Mouse (Mus musculus) CH12.LX (cell line): ENCODE measurements around the gene Dnajb13. TPM values are rescaled to one million over a fixed set of nuclear protein-coding genes. Genes with fewer than 3 reads are reported as not detected.

Experiments used
- DNase-seq: peaks from one replicate; pipeline ENCODE4 v3.0.0-alpha.2; 2013; ENCODE audit errors: extremely low read depth
- H3K27ac ChIP-seq: 2 replicates; pipeline ENCODE4 v1.5.1; 2012; ENCODE audit warnings: low read depth, mild to moderate bottlenecking, control low read depth, moderate library complexity; ENCODE audit not compliant: insufficient read depth
- H3K27me3 ChIP-seq: replicated peaks from 2 replicates; pipeline ENCODE3; 2012; ENCODE audit warnings: inconsistent platforms
- H3K36me3 ChIP-seq, 2 experiments: replicated peaks in 1 of 2; 2 replicates each; pipeline versions ENCODE3 to v1.6.1; 2012; ENCODE audit warnings: inconsistent platforms in 1 of 2, low read length in 1 of 2, mild to moderate bottlenecking in 1 of 2, mixed read lengths in 1 of 2, moderate library complexity in 1 of 2; ENCODE audit not compliant: control insufficient read depth in 1 of 2, insufficient read depth in 1 of 2
- H3K4me1 ChIP-seq, 2 experiments: 2 replicates each; pipeline ENCODE4 v1.6.1; 2012; ENCODE audit warnings: inconsistent platforms in 1 of 2, moderate library complexity in 1 of 2; ENCODE audit not compliant: insufficient read depth in 2 of 2, control insufficient read depth in 1 of 2
- H3K4me2 ChIP-seq: 2 replicates; pipeline ENCODE4 v1.6.1; 2012; ENCODE audit warnings: low read depth, mild to moderate bottlenecking, control low read depth; ENCODE audit not compliant: poor library complexity, insufficient read depth, severe bottlenecking
- H3K4me3 ChIP-seq, 3 experiments: fragments of 150-350 bp in 1 of 3; sonication (generic) in 1 of 3; replicated peaks in 1 of 3; 2 replicates each; pipeline versions ENCODE3 to v1.5.1; 2011 to 2012; ENCODE audit warnings: low read depth in 2 of 3, low read length in 2 of 3, mild to moderate bottlenecking in 2 of 3, moderate library complexity in 2 of 3, control low read depth in 1 of 3, improper control_type of control experiment in 1 of 3, inconsistent platforms in 1 of 3, mixed read lengths in 1 of 3; ENCODE audit not compliant: poor library complexity in 1 of 3
- H3K79me2 ChIP-seq: replicated peaks from 2 replicates; pipeline ENCODE4 v1.6.1; 2012; ENCODE audit warnings: mild to moderate bottlenecking, moderate library complexity; ENCODE audit not compliant: control insufficient read depth, poor library complexity, insufficient read depth, severe bottlenecking; ENCODE audit errors: extremely low read depth
- H3K9ac ChIP-seq: 2 replicates; pipeline ENCODE4 v1.6.1; 2012; ENCODE audit warnings: low read depth, mild to moderate bottlenecking, control low read depth, moderate library complexity; ENCODE audit not compliant: insufficient read depth
- H3K9me3 ChIP-seq: replicated peaks from 2 replicates; pipeline ENCODE3; 2012; ENCODE audit warnings: low read length, inconsistent platforms, mixed read lengths
- CHD1 ChIP-seq: IDR thresholded peaks from 2 replicates; pipeline ENCODE4 v1.6.1; 2012; ENCODE audit warnings: low read depth, low read length, improper control_type of control experiment, inconsistent platforms
- CHD2 ChIP-seq: IDR thresholded peaks from 2 replicates; pipeline ENCODE4 v1.6.1; 2011; ENCODE audit warnings: low read length, improper control_type of control experiment
- ELF1 ChIP-seq: IDR thresholded peaks from 2 replicates; pipeline ENCODE4 v1.6.1; 2014; ENCODE audit warnings: low read depth, mild to moderate bottlenecking, inconsistent platforms, low read length, improper control_type of control experiment
- EP300 ChIP-seq: IDR thresholded peaks from 2 replicates; pipeline ENCODE4 v1.6.1; 2011; ENCODE audit warnings: low read length, improper control_type of control experiment
- IRF4 ChIP-seq: IDR thresholded peaks from 2 replicates; pipeline ENCODE4 v1.6.1; 2014; ENCODE audit warnings: low read depth, mild to moderate bottlenecking, inconsistent platforms, low read length, improper control_type of control experiment
- MEF2A ChIP-seq: IDR thresholded peaks from 2 replicates; pipeline ENCODE4 v1.6.1; 2014; ENCODE audit warnings: low read depth, mild to moderate bottlenecking, inconsistent platforms, low read length, improper control_type of control experiment, borderline replicate concordance
- NRF1 ChIP-seq: IDR thresholded peaks from 2 replicates; pipeline ENCODE4 v1.6.1; 2014; ENCODE audit warnings: low read depth, mild to moderate bottlenecking, inconsistent platforms, low read length, improper control_type of control experiment, moderate library complexity
- RAD21 ChIP-seq: IDR thresholded peaks from 2 replicates; pipeline ENCODE4 v1.6.1; 2011; ENCODE audit warnings: low read depth, mild to moderate bottlenecking, low read length, improper control_type of control experiment, moderate library complexity
- SIN3A ChIP-seq: IDR thresholded peaks from 2 replicates; pipeline ENCODE4 v1.6.1; 2012; ENCODE audit warnings: low read length, improper control_type of control experiment, inconsistent platforms
- TCF12 ChIP-seq: IDR thresholded peaks from 2 replicates; pipeline ENCODE4 v1.6.1; 2014; ENCODE audit warnings: low read depth, mild to moderate bottlenecking, inconsistent platforms, low read length, improper control_type of control experiment
- ZNF384 ChIP-seq: IDR thresholded peaks from 2 replicates; pipeline ENCODE4 v1.6.1; 2012; ENCODE audit warnings: low read depth, low read length, improper control_type of control experiment, inconsistent platforms
- dilution Hi-C: fragments of 300-500 bp; cut with MboI; formaldehyde crosslinking; loops from 2 replicates; pipeline ENCODE4 v1.14.3; 2020; ENCODE audit warnings: low sequenced_read_pairs; ENCODE audit not compliant: extremely low pct_unique_long_range_greater_than_20kb, extremely low pct_ligation_motif_present
- in situ Hi-C: fragments of 300-500 bp; cut with MboI; formaldehyde crosslinking; loops from 3 replicates; pipeline ENCODE4 v1.14.3; 2019; ENCODE audit warnings: low sequenced_read_pairs, low pct_ligation_motif_present, low pct_unique_long_range_greater_than_20kb, mixed read lengths
- polyA plus RNA-seq: library from polyadenylated mRNA; unstranded; fragments of >175 nt; gene quantifications from 2 replicates; pipeline ENCODE4 v1.2.1, GENCODE M21; 2012; ENCODE audit warnings: low read depth; ENCODE audit not compliant: insufficient read length
- total RNA-seq, 2 experiments: library from RNA; depleted of rRNA; stranded (reverse); fragments of 300-350 nt in 1 of 2; fragments of >200 nt in 1 of 2; gene quantifications; 2 replicates each; pipeline ENCODE4 v1.2.3; 2012 to 2014

Gene Dnajb13
- total and polyA plus RNA-seq, 3 experiments: 13.9 to 32.0 (median 15.6) TPM

DNA sequence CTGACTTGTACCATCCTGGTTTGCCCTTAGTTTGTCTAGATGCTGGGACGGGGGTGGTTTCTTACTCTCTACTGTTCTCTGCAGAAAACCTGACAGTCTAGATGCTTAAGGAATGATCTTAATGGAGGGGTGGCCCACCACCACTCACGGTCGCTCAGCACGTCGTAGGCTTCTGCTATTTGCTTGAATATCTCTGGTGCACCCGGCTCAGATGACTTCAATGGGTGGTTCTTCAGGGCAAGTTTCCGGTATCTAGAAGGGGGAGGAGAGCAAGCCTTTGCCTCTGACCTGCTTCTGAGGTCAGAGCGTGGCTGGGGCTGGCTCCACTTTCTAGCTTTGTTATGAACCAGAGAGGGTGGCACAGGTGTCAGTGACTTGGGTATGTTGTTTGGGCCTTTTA lies 3.2 kb downstream of the Dnajb13 start (continued):
- TF ChIP-seq NRF1 (no peak), CHD2 (peak; percentile 30; the same call in 1 of the 2 replicates), CHD1 (no peak), SIN3A (peak; percentile 70; the same call in 1 of the 2 replicates)
- TF ChIP-seq, all 38 proteins: peak for 16

DNA sequence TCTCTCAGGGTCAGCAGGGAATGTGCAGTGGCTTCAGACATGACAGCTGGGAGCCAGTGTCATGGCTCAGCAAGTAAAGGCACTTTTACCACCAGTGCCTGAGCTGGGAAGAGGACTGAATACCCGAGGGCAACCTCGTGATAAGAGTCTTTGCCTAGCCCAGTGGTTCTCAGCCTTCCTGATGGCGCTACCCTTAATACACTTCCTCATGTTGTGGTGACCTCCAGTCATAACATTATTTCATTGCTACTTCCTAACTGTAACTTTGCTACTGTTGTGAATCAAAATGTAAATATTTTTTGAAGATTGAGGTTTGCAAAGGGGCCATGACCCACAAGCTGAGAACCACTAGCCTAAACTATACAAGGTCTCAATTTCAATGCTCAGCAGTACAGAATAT lies 6.1 kb downstream of the Dnajb13 start:
- Histone ChIP-seq H3K4me1 (peaks cover 25 to 73% of the 10 kb centered on the region in 2 experiments), H3K27me3 (no peaks in the 10 kb centered on the region), H3K9ac (no peak overlapping the region; the same call in 1 of the 2 replicates), H3K4me3 (no peak overlapping the region), H3K27ac (no peak overlapping the region), H3K79me2 (no peaks in the 10 kb centered on the region), H3K4me2 (no peak overlapping the region), H3K9me3 (no peaks in the 10 kb centered on the region), H3K36me3 (peaks cover 2 to 46% of the 10 kb centered on the region in 2 experiments)
- TF ChIP-seq RAD21: no peak
- TF ChIP-seq MEF2A: no peak
- TF ChIP-seq EP300: peak; percentile 51
- TF ChIP-seq ELF1: no peak
- TF ChIP-seq IRF4: peak; percentile 46; the same call in 1 of the 2 replicates
- no peak for TF ChIP-seq SIN3A
- dilution Hi-C loops (no loop called here), in situ Hi-C loops (no loop called here)
- peak; percentile 61 for DNase-seq

DNA sequence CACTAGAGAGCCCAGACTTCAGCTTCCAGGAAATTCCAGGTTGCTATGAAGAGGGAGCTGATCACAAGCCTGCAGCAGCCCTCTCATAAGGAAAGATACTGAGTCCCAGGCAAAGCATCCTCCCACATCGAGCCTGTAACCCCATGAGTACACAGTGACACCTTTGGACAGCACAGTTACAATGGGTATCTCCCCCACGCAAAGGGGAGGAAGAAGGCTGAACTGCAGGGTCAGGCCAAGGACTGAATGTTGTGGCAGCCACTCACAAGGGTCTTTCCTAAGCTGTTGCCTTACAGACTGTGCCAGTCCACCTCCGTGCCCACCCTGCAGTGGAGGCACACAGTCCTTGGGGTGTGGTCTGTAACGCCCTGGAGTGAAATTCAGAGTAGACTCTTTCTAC lies 8.3 kb downstream of the Dnajb13 start:
- Histone ChIP-seq H3K27me3 (no peaks in the 10 kb centered on the region), H3K9ac (no peak overlapping the region), H3K4me3 (no peak overlapping the region), H3K36me3 (peaks cover 2 to 60% of the 10 kb centered on the region in 2 experiments), H3K79me2 (no peaks in the 10 kb centered on the region), H3K4me1 (peaks cover 28 to 85% of the 10 kb centered on the region in 2 experiments), H3K27ac (peak overlapping the region; percentile 68), H3K9me3 (no peaks in the 10 kb centered on the region), H3K4me2 (0 out of 2 replicates have a peak overlapping the region, but pooled peaks have one; percentile 14)
- in situ Hi-C loops (no loop called here), dilution Hi-C loops (no loop called here)
- no peak for DNase-seq
- TF ChIP-seq ZNF384 (no peak), MEF2A (no peak), TCF12 (0 out of 2 replicates have a peak, but pooled peaks have one; percentile 8)
